Mouse (Mus musculus) skeletal muscle tissue, adult 2 months (tissue): Measurements from ENCODE around the gene Tspan31.
"Not testable (repeated sequence)": the region's sequence is repeated elsewhere in the genome, so short reads cannot be mapped to it uniquely, and the experiment has no call there.

Source experiments
- DNase-seq: peaks from one replicate; pipeline ENCODE4 v3.0.0-alpha.2; 2012; ENCODE audit warnings: low read depth, low spot score

The Tspan31 gene

GRCm38 (mm10) chr10:127063913-127064870 is 5.9 kb downstream of the Tspan31 start:
- DNase-seq, result no peak

GRCm38 (mm10) chr10:127063239-127063872 is 6.7 kb downstream of the Tspan31 start, which contains the start of gene Cdk4:
Gene Cdk4, plus strand, starts transcription at chr10:127063534.
- peak; percentile 99 for DNase-seq

- no peak for DNase-seq
These were observed 7.6 kb downstream of the Tspan31 start for GRCm38 (mm10) chr10:127062503-127062902.

- DNase-seq, result not testable (repeated sequence)
These were observed 8.0 kb downstream of the Tspan31 start for GRCm38 (mm10) chr10:127062101-127062500.

- DNase-seq, result no peak
These were observed 8.6 kb downstream of the Tspan31 start for GRCm38 (mm10) chr10:127061513-127061912.

- no peak for DNase-seq
These were observed 9.0 kb downstream of the Tspan31 start for GRCm38 (mm10) chr10:127061085-127061484.

GRCm38 (mm10) chr10:127059968-127060916 is 9.8 kb downstream of the Tspan31 start, which contains the start of gene March9:
Gene March9, minus strand, starts transcription at chr10:127060184.
- no peak for DNase-seq

- no peak for DNase-seq
These were observed 10.7 kb downstream of the Tspan31 start for GRCm38 (mm10) chr10:127059174-127059967.

- no peak for DNase-seq
These were observed 11.4 kb downstream of the Tspan31 start for GRCm38 (mm10) chr10:127058708-127059107.

GRCm38 (mm10) chr10:127058161-127058560 is 11.9 kb downstream of the Tspan31 start:
- DNase-seq, result no peak

GRCm38 (mm10) chr10:127056490-127056889 is 13.6 kb downstream of the Tspan31 start:
- DNase-seq, result no peak

- no peak for DNase-seq
These were observed 14.7 kb downstream of the Tspan31 start for GRCm38 (mm10) chr10:127055406-127055805.

- no peak for DNase-seq
These were observed 15.4 kb downstream of the Tspan31 start for GRCm38 (mm10) chr10:127054646-127055045.

GRCm38 (mm10) chr10:127050119-127050474 is 20.0 kb downstream of the Tspan31 start:
- DNase-seq, result no peak

- no peak for DNase-seq
These were observed 20.5 kb downstream of the Tspan31 start for GRCm38 (mm10) chr10:127049395-127050118.

GRCm38 (mm10) chr10:127048608-127049394 is 21.3 kb downstream of the Tspan31 start:
- no peak for DNase-seq

- no peak for DNase-seq
These were observed 22.1 kb downstream of the Tspan31 start, which contains the start of gene Cyp27b1 for GRCm38 (mm10) chr10:127047954-127048353. Gene Cyp27b1, plus strand, starts transcription at chr10:127048250.

- no peak for DNase-seq
These were observed 26.9 kb downstream of the Tspan31 start for GRCm38 (mm10) chr10:127043187-127043586.
